Mouse (Mus musculus): ENCODE measurements around the gene Ccl26.
"Not testable (repeated sequence)": the region's sequence is repeated elsewhere in the genome, so short reads cannot be mapped to it uniquely, and the experiment has no call there.

The Ccl26 gene

GRCm38 (mm10) chr5:135563469-135563868, at the start of gene Ccl26:
Gene Ccl26 (minus strand): TSS chr5:135563569.
- no peak for DNase-seq (ENCODE audit: low spot score)

- no peak for DNase-seq (ENCODE audit: low spot score)
These were observed 46.4 kb upstream of the Ccl26 start for GRCm38 (mm10) chr5:135609794-135610193.

- DNase-seq (ENCODE audit: low spot score): no peak
These were observed 44.2 kb upstream of the Ccl26 start for GRCm38 (mm10) chr5:135607581-135607980.

- DNase-seq (ENCODE audit: low spot score): not testable (repeated sequence)
These were observed 43.3 kb upstream of the Ccl26 start for GRCm38 (mm10) chr5:135606717-135607116.

- DNase-seq (ENCODE audit: low spot score): not testable (repeated sequence)
These were observed 41.3 kb upstream of the Ccl26 start for GRCm38 (mm10) chr5:135604643-135605042.

- no peak for DNase-seq (ENCODE audit: low spot score)
These were observed 26.8 kb upstream of the Ccl26 start for GRCm38 (mm10) chr5:135589996-135590784.

- no peak for DNase-seq (ENCODE audit: low spot score)
These were observed 24.4 kb upstream of the Ccl26 start for GRCm38 (mm10) chr5:135587764-135588163.

- DNase-seq (ENCODE audit: low spot score): no peak
These were observed 22.3 kb upstream of the Ccl26 start for GRCm38 (mm10) chr5:135585691-135586090.

GRCm38 (mm10) chr5:135582330-135582729, 19.0 kb upstream of the Ccl26 start:
- DNase-seq (ENCODE audit: low spot score): no peak

GRCm38 (mm10) chr5:135579331-135579751, 16.0 kb upstream of the Ccl26 start:
- DNase-seq (ENCODE audit: low spot score): peak; percentile 31

GRCm38 (mm10) chr5:135576055-135576454, 12.7 kb upstream of the Ccl26 start:
- DNase-seq (ENCODE audit: low spot score): no peak

- no peak for DNase-seq (ENCODE audit: low spot score)
These were observed 9.6 kb upstream of the Ccl26 start, which contains the start of gene Ccl24 for GRCm38 (mm10) chr5:135573006-135573405. Gene Ccl24 (minus strand): TSS chr5:135573049.

GRCm38 (mm10) chr5:135568698-135569097, 5.3 kb upstream of the Ccl26 start:
- no peak for DNase-seq (ENCODE audit: low spot score)

GRCm38 (mm10) chr5:135567556-135568265, 4.3 kb upstream of the Ccl26 start:
- no peak for DNase-seq (ENCODE audit: low spot score)

- DNase-seq (ENCODE audit: low spot score): no peak
These were observed 5.7 kb downstream of the Ccl26 start for GRCm38 (mm10) chr5:135557671-135558070.

- DNase-seq (ENCODE audit: low spot score): no peak
These were observed 6.3 kb downstream of the Ccl26 start for GRCm38 (mm10) chr5:135557051-135557450.

GRCm38 (mm10) chr5:135556259-135556658, 7.1 kb downstream of the Ccl26 start:
- DNase-seq (ENCODE audit: low spot score): no peak

GRCm38 (mm10) chr5:135551591-135551990, 11.8 kb downstream of the Ccl26 start:
- DNase-seq (ENCODE audit: low spot score): no peak

GRCm38 (mm10) chr5:135550910-135551309, 12.5 kb downstream of the Ccl26 start:
- DNase-seq (ENCODE audit: low spot score): peak; percentile 56

GRCm38 (mm10) chr5:135547990-135548389, 15.4 kb downstream of the Ccl26 start:
- DNase-seq (ENCODE audit: low spot score): no peak

- DNase-seq (ENCODE audit: low spot score): peak; percentile 100
These were observed 18.2 kb downstream of the Ccl26 start, which contains the start of gene Hip1 for GRCm38 (mm10) chr5:135544865-135545797. Gene Hip1 (minus strand): TSS chr5:135545120.

- no peak for DNase-seq (ENCODE audit: low spot score)
These were observed 19.3 kb downstream of the Ccl26 start for GRCm38 (mm10) chr5:135544032-135544558.

Data from layer of hippocampus, adult 11-12 months (tissue).